Mouse (Mus musculus): Measurements from ENCODE around the gene Sertad2. TPM values are rescaled to one million over a fixed set of nuclear protein-coding genes. Genes with fewer than 3 reads are reported as not detected.

The Sertad2 gene
- polyA plus RNA-seq, 1 experiment from 2014 or later, result 29.8 TPM

DNA sequence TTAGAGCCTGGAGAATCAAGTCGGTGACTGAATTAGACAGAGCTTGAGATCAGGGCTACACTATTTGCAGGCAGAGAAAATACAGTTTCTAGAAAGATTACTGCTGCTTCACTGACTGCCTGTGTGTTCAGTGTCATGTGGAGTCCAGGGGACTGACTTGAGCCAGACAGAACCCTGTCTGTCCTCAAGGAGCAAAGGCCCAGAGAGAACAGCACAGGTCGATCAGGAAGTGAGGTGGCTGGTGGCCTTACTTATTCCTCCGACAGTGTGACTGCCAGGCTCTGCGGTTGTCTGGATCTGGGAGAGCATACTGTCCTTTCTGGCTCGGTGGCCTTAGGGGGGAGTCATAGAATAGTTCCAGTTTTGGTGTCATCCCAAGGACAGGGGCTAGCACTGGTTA is 137.7 kb downstream of the Sertad2 start:
- no peaks in the 10 kb centered on the region for H3K27me3 ChIP-seq
- no peak overlapping the region for H3K27ac ChIP-seq
- H3K4me2 ChIP-seq (replicated peaks), result no peak overlapping the region
- H3K9ac ChIP-seq (replicated peaks), result no peak overlapping the region
- WGBS, result 89% methylated on average over 5 of the region's 5 CpGs
- no peaks in the 10 kb centered on the region for H3K4me1 ChIP-seq (replicated peaks)
- H3K36me3 ChIP-seq, result peaks cover 7% of the 10 kb centered on the region; the same call in 1 of the 2 replicates
- no peak for ATAC-seq
- H3K9me3 ChIP-seq, result no peaks in the 10 kb centered on the region
- H3K4me3 ChIP-seq (replicated peaks), result no peak overlapping the region

GRCm38 (mm10) chr11:20681679-20682078 is 138.6 kb downstream of the Sertad2 start:
- H3K4me1 ChIP-seq (replicated peaks), result no peaks in the 10 kb centered on the region
- H3K36me3 ChIP-seq, result peaks cover 16% of the 10 kb centered on the region
- H3K4me2 ChIP-seq (replicated peaks), result no peak overlapping the region
- ATAC-seq, result no peak
- H3K27ac ChIP-seq, result no peak overlapping the region
- WGBS, result 93% methylated on average over 5 of the region's 5 CpGs
- H3K27me3 ChIP-seq, result no peaks in the 10 kb centered on the region
- H3K4me3 ChIP-seq (replicated peaks), result no peak overlapping the region
- H3K9ac ChIP-seq (replicated peaks), result no peak overlapping the region
- H3K9me3 ChIP-seq, result no peaks in the 10 kb centered on the region

- H3K27ac ChIP-seq, result no peak overlapping the region
- H3K4me1 ChIP-seq (replicated peaks), result no peaks in the 10 kb centered on the region
- peak; percentile 91 for ATAC-seq
- H3K9me3 ChIP-seq, result no peaks in the 10 kb centered on the region
- H3K36me3 ChIP-seq, result peaks cover 17% of the 10 kb centered on the region
- WGBS, result 3% methylated on average over 4 of the region's 4 CpGs
- H3K9ac ChIP-seq (replicated peaks), result no peak overlapping the region
- no peaks in the 10 kb centered on the region for H3K27me3 ChIP-seq
- no peak overlapping the region for H3K4me2 ChIP-seq (replicated peaks)
- H3K4me3 ChIP-seq (replicated peaks), result no peak overlapping the region
These were observed 147.9 kb downstream of the Sertad2 start for GRCm38 (mm10) chr11:20691000-20691399.

Other genes with a start within 250 kb of the Sertad2 start
- gene Slc1a4, start 210.5 kb upstream of the Sertad2 start, polyA plus RNA-seq (2015; fragmentation: Nextera tagmentation; extraction: Ambion mirVana), result 32.9 and 33.1 TPM in 2 replicates
- 38.6 and 39.1 TPM in 2 replicates for gene Aftph, start 198.3 kb downstream of the Sertad2 start, polyA plus RNA-seq (2015; fragmentation: Nextera tagmentation; extraction: Ambion mirVana)